Mouse (Mus musculus) fat pad, adult 2 months (tissue): ENCODE measurements at regions not wholly inside any gene's neighbourhood (a gene's known extent, or its start where the extent isn't known, plus 50 kb on each side); places are given as distances from the start of the nearest gene placed in this dataset.

Experiments
- DNase-seq: peaks from one replicate; pipeline ENCODE4 v3.0.0-alpha.2; 2011; ENCODE audit warnings: low read depth, low spot score; ENCODE audit errors: extremely low read depth

DNA sequence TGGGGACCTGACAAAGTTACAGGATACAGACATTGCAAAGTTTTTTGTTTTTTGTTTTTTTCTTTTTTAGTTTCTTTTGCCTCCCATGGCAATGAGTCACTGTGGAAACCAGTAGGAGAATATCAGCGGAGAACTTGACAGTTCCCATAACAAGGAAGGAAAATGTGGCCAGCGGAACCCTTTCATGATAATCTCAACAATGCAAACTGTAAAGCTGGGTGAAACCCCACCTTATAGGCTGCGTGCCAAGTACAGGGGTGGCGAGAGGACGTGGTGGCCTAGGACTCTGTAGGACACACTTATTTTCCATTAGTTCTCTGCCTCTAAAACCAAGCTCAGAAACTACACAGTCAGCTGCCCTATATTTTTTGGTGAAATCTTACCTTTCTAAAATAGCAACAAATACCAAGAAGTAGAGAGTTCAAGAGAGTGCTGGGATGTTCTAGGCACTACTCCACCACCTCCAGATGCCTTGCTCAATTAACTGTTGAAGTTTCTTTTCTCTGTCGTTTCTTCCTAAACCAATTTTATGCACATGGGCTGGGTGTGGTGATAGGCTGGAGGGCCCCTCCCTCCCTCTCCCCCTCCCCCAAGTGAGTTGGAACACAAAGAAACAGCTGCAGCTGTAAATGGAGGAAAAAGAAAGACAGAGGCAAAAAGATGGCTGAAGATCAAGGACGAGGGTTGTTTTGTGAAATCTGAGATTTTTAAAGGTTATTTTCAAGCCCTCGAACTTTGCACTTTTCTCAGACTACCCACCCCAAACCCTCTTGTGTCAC lies 201.0 kb upstream of the Kbtbd8 start:
- DNase-seq: no peak

DNA sequence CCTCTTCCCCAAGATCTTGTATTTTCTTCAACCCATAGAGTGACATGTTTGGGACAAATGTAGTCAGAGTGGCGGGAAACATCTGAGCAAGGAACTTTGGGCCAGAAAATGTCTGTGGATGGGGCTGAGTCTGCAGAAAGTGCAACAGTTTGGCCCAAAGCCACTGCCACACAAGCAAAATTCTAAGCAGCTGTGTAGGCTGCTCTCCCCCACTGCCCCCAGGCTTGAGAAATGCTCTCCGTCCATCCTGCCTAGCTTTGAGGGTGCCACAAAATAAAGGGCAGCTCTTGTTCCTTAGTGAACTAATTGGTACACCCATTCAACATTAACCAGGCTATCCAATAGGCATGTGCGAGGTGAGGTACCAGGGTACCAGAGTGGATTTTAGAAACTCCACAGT lies 205.2 kb upstream of the Kbtbd8 start:
- no peak for DNase-seq

DNA sequence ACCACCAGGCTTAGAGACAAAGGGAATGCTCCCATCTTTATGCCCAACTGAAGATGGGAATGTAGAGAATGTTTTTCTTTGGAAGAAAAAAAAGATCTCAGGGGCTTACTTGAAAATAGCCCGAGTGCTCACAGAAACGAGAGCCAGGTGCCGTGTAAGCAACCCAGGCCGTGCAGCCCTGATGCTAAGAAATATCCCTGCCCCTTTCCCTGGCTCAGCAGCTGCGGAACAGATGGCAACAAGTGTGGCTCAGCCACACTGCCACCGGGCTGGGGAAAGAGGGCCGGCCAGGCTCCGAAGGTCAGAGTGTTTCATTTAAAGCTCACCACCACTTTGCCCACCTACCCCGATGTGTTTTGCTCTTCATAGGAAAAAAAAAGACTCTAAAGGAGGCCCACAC lies 205.7 kb upstream of the Kbtbd8 start:
- no peak for DNase-seq

DNA sequence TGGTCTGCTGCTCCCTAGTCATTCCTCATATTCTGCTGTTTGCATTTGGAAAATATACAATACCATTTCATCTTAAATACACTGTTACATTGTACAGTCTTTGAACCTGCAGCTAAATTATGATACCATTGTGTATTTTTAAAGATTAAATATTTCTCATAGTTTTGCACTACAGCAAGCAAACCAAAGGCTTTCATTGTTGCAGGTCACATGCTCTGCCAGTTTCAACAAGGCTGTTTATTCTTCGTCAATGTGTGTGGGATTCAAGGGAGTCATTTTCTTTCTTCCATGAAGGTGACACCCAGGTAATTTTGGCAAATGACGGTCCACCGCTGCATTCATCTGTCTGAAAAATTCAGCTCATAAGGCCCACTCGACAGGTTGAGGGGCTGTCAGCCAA lies 200.9 kb upstream of the Lrig1 start:
- no peak for DNase-seq

DNA sequence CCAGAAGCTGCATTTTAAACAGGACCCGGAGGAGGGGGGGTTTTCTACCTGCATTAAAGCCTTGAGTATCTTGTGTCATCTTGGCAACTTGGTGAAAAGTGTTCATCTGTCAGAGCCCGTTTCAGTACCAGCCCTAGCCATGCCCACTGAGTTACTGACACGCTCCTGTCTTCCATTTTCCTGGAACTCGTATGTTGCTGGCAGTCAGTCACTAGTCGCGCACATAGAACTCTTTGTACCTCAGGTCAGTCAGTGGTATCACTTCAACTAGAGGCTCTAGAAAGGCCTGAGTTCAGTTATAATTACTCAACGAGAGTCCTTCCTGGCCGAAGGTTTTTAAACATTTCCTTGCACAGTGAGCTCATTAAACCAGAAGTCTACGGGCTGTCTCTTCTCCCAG lies 198.9 kb upstream of the Lrig1 start:
- no peak for DNase-seq

DNA sequence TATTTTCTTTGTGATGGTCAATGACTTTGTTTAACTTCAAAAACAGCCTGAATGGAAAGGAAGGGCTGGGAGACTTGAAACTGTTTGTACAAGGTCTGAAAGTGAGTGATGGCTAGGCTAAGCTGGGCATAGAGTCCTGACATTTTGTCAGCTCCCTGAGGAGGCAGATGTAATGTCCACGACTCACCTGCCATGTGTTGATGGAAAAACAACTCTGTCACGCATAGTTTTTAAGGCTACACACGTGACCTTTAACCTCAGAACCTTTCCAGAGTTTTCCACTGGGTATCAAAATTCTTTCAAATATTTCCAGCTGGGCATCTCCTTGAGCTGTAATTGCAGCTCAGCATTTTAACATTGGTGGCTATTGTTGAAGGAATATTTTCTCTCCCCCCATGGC lies 190.2 kb upstream of the Lrig1 start:
- no peak for DNase-seq

DNA sequence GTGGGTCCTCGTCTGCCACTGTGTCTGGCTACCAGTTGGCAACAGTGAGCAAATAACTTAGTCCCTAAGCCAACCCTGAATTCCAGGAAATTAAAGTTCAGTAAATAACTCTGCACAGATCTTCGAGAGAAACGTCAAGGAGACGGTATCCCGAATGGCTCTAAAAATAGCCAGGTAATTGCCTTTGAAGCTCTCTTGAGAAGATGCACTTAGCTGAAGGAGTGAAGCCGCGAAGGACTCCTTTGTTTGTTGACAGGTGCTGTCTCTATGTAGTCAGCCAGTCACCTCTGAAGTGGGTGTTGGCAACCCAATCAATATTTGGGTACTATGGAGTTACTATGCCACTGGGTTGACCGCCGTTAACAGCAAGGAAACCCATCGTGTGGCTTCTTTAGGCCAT lies 189.3 kb upstream of the Lrig1 start:
- DNase-seq: no peak

DNA sequence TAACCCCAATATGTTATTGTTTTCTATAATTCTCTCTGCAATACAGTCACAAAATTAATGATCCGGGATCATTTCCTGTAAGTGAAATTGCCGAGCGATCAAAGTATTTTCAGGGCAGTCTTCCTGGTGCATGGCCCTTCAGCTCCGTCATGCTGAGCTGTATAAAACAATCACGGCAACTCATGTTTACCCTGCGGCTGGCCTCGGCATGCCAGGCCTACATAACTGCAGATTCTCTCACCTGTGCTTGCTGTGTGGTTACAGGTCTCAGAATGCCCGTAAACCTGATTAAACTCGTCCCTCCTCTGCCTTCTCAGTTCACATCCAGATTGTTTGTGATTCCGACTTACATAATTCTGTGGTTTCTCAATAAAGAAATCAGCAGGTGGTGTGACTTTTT lies 181.2 kb upstream of the Lrig1 start:
- peak; percentile 79 for DNase-seq

DNA sequence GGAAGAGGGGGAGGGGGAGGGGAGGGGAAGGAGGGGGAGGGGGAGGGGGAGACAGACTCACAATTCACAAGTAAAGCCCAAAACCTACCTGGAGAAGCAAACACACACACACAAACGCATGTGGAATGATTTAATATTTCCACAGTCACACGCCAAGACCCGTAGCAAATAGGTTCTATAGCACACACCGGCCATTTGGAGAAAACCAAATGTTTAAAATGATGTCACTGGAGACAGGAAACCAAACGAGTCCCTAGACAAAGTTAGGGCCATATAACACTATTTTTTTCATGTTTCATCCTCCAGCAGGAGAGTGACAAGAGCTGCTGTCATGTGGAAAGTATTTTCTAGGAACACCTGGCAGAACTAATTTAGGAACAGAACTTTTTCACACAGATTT lies 175.9 kb upstream of the Lrig1 start:
- no peak for DNase-seq

DNA sequence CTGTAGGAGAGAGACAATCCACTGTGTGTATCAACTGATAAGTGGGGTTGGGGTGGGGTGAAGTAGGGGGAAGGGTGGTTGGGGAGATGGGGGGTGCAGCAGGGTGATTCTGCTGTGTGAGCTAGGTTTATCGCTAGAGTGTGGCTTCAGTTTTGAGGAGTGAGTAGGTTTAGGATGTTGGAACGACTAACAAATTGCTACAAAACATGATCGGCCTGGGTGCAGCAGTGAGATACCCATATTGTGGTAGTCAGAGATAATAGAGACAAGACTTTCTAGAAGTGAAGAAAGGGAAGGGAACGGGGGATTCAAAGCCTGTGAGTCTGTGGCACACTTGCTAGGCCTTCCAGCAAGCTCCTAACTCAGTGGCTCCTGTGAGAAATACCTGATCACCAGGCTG lies 175.1 kb upstream of the Lrig1 start:
- no peak for DNase-seq

DNA sequence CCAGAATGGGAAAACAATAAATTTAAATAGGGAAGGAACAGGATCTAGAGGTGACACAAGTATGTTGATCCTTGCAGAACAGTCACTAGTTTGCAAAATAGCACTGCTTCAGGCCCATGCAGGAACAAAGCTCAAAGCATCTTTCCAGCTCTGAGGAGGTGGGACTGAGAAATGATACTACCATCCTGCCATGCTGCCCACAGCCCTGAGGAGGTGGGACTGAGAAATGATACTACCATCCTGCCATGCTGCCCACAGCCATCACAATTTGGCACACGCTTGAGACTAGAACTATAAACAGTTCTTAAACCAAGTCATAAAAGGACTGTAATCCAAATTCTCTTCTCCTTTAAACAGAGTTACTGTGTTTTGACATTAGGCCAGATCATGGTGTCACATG lies 174.5 kb upstream of the Lrig1 start:
- DNase-seq: no peak

DNA sequence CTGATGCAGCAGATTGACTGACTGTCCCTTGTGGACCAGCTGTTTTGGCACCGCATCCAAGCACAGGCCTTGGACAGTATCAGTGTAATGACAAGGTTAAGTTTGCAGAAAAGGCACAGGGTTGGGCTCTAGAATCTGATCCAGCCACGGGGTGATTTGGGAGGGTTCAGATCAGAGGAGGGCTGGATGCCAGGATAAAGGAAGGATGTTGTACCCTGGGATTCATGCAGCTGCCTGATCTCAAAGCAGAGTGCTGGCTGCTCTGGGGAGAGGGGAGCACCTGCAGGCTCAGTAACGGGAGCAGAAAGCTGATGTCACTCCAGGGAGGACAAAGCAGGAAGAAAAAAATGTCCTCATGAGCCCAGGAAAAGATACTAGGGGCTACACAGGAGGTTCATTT lies 168.0 kb upstream of the Lrig1 start:
- DNase-seq: no peak

DNA sequence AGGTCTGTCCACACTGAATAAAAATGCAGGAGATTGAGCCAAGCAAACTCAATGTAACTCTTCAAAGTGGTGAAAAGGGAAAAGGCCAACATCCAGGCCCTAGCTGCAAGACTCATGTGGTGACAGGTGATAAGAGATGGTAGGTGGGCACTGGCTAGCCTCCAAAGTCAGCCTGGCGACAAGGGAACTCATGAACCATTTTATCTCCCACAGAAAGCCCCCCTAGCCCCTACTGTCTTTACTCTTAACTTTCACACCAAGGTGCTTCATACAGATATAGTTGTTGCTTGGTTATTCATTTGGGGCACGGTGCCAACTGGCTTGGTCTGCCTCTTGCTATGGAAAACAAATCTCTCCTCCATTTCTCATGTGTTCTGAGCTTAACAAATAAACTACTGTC lies 165.5 kb upstream of the Lrig1 start:
- no peak for DNase-seq

DNA sequence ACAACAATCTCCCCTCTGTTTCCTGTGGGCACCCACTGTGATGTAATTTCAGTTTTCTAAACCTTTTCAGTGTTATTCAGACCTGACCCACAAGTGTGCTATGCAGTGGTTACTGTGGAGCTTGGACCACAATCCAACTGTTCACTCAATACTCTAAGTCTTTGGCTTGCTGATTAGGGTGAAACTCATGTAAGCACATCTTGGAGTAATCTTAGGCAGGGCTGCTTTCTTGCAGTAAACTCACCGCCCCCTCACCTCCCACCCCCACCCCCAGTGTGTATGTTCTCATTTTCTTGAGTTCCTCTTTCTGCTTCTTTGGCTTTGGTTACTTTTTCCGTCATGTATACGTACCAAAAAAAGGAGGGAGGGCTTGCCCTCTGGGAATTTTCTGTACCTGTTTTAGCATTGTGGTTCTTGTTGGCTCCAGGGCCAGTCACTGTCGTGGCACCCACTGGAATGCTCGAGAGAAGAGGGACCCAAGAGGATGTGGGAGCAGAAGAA lies 158.2 kb upstream of the Lrig1 start:
- DNase-seq: no peak

DNA sequence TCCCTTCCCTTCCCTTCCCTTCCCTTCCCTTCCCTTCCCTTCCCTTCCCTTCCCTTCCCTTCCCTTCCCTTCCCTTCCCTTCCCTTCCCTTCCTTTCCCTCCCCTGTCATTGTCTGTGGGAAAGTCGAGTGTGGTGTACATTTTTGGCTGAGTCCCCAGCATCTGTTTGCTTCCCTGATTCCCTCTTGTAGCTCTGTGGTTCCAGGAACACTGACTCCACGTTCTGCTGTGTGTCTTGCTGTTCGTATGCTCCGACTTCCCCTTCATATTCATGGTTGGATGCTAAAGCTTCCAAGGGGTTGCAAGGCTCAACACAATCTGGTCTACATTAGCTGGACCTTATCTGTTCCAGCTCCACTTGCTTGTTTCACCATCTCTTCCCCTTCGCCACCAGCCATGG lies 150.2 kb upstream of the Lrig1 start:
- no peak for DNase-seq

DNA sequence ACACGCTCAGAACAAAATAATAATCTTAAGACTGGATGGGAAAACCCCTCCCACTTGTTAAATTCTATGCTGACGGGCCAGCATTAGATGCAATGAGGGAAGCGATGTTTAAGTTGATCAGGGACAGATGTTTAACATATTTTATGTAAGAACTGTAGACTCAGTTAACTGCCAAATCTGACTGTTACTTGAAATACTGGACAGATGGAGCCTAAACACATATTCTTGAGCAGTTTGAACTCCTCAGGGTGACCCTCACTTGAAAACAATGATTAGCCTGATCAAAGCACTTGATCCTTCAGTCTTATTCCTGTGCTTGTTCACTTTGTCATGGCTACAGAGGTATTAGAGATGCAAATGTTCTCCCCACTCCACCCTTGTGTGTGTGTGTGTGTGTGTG lies 149.6 kb upstream of the Lrig1 start:
- DNase-seq: no peak

DNA sequence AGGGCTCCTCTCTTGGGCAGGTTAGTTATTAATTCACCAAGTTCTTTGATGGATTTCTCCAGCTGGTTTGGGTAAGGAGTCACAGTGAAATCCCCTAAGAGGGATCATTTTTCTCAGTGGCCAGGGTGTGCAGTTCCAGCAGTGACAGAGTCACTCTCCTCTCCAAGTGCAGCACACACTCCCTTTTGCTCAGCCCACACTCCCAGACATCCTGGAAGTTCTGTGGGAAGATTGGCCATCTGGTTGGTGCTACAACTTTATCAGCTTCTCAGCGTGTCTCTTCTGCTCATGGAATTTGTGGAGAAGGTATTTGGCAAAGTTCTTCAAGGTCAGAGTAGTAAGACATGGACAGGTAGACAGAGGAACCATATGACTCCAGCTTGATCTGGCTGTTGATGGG lies 148.5 kb upstream of the Lrig1 start:
- no peak for DNase-seq

DNA sequence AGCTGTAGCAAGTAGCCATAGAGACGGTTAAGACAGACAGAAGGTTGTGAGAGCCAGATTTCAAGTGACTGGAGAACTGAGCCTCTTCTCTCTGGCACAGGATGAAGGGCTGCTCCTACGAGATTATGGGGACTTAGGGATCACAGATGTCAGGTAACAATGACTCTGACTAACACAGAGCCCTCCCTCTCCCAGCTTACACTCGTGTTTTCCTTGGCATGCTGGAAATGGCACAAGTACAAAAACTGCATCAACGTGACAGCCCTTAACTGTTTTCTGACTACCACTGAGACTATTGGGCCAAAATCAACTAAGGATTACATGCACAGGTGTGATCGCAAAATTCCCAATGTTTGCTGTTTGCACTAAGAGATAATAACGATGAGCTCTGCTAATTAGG lies 145.9 kb upstream of the Lrig1 start:
- peak; percentile 89 for DNase-seq

DNA sequence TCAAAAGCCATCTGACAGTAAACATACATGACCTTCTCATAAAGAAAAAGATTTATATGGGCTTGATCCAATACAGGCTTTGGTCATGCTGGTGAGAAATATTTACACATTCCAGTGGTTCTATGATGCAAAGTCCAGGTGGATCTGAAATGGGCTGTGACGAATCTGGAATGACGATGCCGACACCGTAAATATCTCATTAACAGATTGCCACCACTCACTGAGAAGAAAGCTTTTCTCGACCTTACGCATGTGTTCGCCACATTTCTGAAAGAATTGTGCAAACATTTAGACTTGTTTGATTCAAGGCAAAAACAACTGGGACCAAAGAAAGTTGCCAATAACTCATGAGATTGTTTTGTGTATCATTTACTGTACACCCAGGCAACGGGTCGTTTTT lies 142.9 kb upstream of the Lrig1 start:
- no peak for DNase-seq

DNA sequence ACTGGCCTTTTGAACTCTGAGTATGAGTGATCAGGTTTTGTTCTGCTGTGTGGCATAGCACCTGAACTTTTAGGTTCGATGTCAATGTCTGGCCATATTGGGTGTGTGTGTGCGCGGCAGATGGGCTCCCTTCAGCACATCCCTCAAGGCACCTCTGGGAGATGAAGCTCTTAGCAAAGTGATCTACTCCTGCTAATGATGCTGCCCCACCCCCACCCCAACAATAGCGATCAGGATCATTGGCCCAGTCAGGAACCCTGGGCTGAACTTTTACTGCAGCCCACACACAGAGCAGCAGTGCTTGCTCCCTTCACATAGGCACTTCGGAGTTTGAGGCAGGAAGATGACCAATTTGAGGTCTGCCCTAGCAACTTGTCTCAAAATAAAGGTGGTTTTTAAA lies 141.9 kb upstream of the Lrig1 start:
- DNase-seq: no peak

DNA sequence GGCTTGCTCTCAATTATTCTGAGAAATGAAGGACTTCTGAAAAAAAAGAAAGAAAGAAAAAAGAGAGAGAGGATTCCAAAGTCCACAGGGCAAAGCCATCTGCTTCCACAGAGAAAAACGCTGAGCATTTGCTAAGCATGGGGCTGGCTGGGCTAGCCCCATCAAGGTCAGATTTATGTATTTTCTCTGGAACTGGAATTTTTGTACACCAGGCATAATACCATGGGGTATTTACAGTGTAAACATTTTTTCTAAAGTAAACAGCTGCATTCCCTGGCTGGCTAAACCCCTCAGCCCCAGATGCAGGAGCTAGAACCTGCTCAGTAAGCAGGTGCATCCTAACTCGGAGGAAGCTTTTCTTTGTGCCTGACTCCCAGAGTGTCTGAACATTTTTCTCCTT lies 135.8 kb upstream of the Lrig1 start:
- no peak for DNase-seq

DNA sequence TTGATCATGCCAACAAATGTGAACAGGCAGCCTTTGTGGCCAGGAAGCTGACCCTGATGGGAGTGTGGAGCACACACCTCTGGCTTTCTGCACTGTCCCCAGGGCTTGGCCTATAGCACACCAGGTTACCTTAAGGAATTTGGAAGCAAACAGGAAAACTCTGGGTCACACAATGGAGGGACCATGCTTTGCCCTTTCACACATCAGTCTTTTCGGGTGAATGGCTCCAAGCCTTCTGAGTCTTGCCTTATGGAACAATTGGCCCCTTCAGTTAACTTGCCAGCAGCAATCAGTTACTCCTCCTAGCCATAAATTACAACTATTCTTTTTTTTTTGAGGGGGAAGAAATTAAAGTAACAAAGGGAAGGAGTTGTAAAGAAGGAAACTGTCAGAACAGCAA lies 134.6 kb upstream of the Lrig1 start:
- DNase-seq: peak; percentile 42

DNA sequence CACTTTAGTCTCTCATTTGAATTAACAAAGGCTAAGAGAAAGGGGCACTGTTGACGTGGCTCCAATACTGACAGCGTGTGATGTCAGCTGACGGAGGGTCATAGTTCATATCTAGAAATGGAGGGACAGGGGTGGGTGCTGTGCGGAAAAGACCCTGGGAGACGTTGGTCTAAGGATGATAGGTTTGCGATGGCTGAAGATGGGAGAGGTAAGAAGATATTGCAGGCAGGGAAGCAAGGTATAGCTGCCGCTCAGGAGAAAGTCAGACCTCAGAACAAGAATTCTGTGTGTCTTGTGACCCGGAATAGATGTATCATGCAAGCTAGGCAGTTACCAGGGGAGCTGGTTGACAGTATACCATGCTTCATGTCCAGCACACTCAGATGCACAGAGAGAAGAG lies 130.8 kb upstream of the Lrig1 start:
- DNase-seq: no peak
